Mouse (Mus musculus): ENCODE data around the gene Eef2k. TPM values are rescaled to one million over a fixed set of nuclear protein-coding genes. Genes with fewer than 3 reads are reported as not detected.
"Not testable (repeated sequence)": the region's sequence is repeated elsewhere in the genome, so short reads cannot be mapped to it uniquely, and the experiment has no call there.

The Eef2k gene
- polyA plus RNA-seq, 1 experiment from 2014 or later, result 22.2 TPM

- no peak overlapping the region for H3K4me2 ChIP-seq (replicated peaks)
- H3K36me3 ChIP-seq, result peaks cover 93% of the 10 kb centered on the region
- no peak overlapping the region for H3K27ac ChIP-seq
- H3K27me3 ChIP-seq (replicated peaks), result no peaks in the 10 kb centered on the region
- WGBS, result 92% methylated on average over 7 of the region's 7 CpGs
- no peaks in the 10 kb centered on the region for H3K9me3 ChIP-seq
- ATAC-seq (ENCODE audit: low FRiP score, low read depth), result no peak
- H3K4me1 ChIP-seq, result no peaks in the 10 kb centered on the region
- H3K4me3 ChIP-seq, result no peak overlapping the region
- H3K9ac ChIP-seq, result no peak overlapping the region
Observed at GRCm38 (mm10) chr7:120933110-120933509, 90.5 kb downstream of the Eef2k start.

- no peak overlapping the region for H3K4me3 ChIP-seq
- no peak overlapping the region for H3K27ac ChIP-seq
- peaks cover 93% of the 10 kb centered on the region for H3K36me3 ChIP-seq
- no peaks in the 10 kb centered on the region for H3K27me3 ChIP-seq (replicated peaks)
- 92% methylated on average over 5 of the region's 5 CpGs for WGBS
- H3K9ac ChIP-seq, result no peak overlapping the region
- H3K9me3 ChIP-seq, result no peaks in the 10 kb centered on the region
- no peak for ATAC-seq (ENCODE audit: low FRiP score, low read depth)
- no peaks in the 10 kb centered on the region for H3K4me1 ChIP-seq
- H3K4me2 ChIP-seq (replicated peaks), result no peak overlapping the region
Observed at GRCm38 (mm10) chr7:120933680-120934195, 91.1 kb downstream of the Eef2k start.

- Histone ChIP-seq H3K36me3 (peaks cover 93% of the 10 kb centered on the region), H3K27ac (no peak overlapping the region), H3K27me3 (replicated peaks) (no peaks in the 10 kb centered on the region), H3K4me2 (replicated peaks) (no peak overlapping the region), H3K9me3 (no peaks in the 10 kb centered on the region), H3K4me1 (no peaks in the 10 kb centered on the region), H3K4me3 (no peak overlapping the region), H3K9ac (no peak overlapping the region)
- no peak for ATAC-seq (ENCODE audit: low FRiP score, low read depth)
- 41% methylated on average over 5 of the region's 5 CpGs for WGBS
Observed at GRCm38 (mm10) chr7:120934716-120935115, 92.1 kb downstream of the Eef2k start.

DNA sequence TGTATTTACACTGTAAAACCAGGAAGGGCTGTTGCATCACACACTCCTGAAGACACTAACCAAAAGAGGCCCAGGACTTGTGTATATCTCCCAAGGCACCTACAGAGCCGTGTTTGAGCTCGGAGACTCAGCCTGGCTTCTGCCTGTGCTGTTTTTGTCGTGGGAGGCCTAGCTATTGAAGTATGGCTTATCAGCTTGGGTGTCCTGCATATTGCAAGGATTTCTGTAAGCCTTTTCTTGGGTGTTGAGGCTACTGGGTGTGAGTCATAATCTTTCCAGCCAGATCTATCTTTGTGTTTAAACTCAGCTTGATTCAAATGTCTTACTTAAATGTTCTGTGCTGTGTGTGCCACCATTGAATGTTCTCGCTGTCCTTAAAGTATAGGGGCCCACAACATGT lies 93.9 kb downstream of the Eef2k start:
- H3K9me3 ChIP-seq, result no peaks in the 10 kb centered on the region
- H3K27ac ChIP-seq, result no peak overlapping the region
- H3K36me3 ChIP-seq, result peaks cover 96% of the 10 kb centered on the region
- no peaks in the 10 kb centered on the region for H3K27me3 ChIP-seq (replicated peaks)
- 94% methylated on average over 4 of the region's 4 CpGs for WGBS
- H3K9ac ChIP-seq, result no peak overlapping the region
- no peak for ATAC-seq (ENCODE audit: low FRiP score, low read depth)
- no peak overlapping the region for H3K4me2 ChIP-seq (replicated peaks)
- H3K4me1 ChIP-seq, result no peaks in the 10 kb centered on the region
- H3K4me3 ChIP-seq, result no peak overlapping the region

- Histone ChIP-seq H3K4me2 (replicated peaks) (no peak overlapping the region), H3K4me1 (no peaks in the 10 kb centered on the region), H3K9me3 (no peaks in the 10 kb centered on the region), H3K27ac (no peak overlapping the region), H3K36me3 (peaks cover 97% of the 10 kb centered on the region), H3K27me3 (replicated peaks) (no peaks in the 10 kb centered on the region), H3K4me3 (no peak overlapping the region), H3K9ac (no peak overlapping the region)
- 95% methylated on average over 9 of the region's 9 CpGs for WGBS
- ATAC-seq (ENCODE audit: low FRiP score, low read depth), result no peak
Observed at GRCm38 (mm10) chr7:120938206-120938605, 95.6 kb downstream of the Eef2k start.

- no peaks in the 10 kb centered on the region for H3K4me1 ChIP-seq
- no peak for ATAC-seq (ENCODE audit: low FRiP score, low read depth)
- no peak overlapping the region for H3K4me3 ChIP-seq
- no peak overlapping the region for H3K4me2 ChIP-seq (replicated peaks)
- no peak overlapping the region for H3K27ac ChIP-seq
- no peaks in the 10 kb centered on the region for H3K9me3 ChIP-seq
- H3K9ac ChIP-seq, result 0 out of 2 replicates have a peak overlapping the region, but pooled peaks have one; percentile 8
- H3K36me3 ChIP-seq, result peaks cover 88% of the 10 kb centered on the region
- H3K27me3 ChIP-seq (replicated peaks), result no peaks in the 10 kb centered on the region
- WGBS, result 96% methylated on average over 12 of the region's 12 CpGs
Observed at GRCm38 (mm10) chr7:120940343-120940742, 97.7 kb downstream of the Eef2k start.

DNA sequence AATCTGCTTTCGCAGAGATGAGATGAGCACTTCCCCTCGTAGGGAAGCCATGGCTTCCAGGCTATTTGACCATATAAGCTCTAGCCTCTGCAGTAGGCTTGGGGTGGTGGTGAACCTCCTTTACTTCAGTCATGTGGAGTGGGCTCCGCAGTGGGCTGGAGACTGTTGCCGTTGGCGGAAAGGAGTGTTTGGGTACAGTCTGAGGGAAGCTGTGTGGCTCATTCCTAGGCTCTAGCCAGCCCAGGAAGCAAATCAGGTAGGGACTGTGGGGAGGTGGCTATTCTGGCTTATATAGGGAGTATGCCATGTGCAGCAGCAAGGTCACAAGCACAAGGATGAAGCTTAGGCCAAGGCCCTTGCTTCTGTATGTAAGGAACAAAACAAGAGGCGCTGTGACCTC lies 98.6 kb downstream of the Eef2k start:
- Histone ChIP-seq H3K9me3 (no peaks in the 10 kb centered on the region), H3K4me3 (no peak overlapping the region), H3K4me1 (no peaks in the 10 kb centered on the region), H3K27me3 (replicated peaks) (no peaks in the 10 kb centered on the region), H3K4me2 (replicated peaks) (no peak overlapping the region), H3K27ac (no peak overlapping the region), H3K36me3 (peaks cover 85% of the 10 kb centered on the region), H3K9ac (no peak overlapping the region)
- no peak for ATAC-seq (ENCODE audit: low FRiP score, low read depth)
- WGBS, result 95% methylated on average over 6 of the region's 6 CpGs

DNA sequence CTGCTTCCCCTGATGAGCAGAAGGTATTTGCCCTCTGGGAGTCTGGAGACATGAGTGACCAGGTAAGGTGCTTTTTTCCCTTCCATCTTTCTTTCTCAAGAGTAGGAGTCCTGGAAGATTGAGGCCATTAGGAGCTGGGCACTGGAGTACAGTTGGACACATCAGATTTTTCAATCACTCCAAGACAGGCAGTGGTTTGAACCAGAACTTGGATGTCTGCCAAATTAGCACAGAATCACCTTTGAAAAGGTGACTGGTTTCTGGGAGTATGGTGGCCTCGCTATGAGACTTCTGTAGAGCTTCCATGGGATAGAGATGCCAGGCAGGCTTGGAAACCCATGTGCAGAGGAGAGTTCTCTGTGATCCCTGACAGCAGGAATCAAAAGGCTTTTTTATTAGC lies 99.9 kb downstream of the Eef2k start:
- WGBS, result 87% methylated on average over 1 of the region's 1 CpGs
- peaks cover 77% of the 10 kb centered on the region for H3K36me3 ChIP-seq
- no peaks in the 10 kb centered on the region for H3K9me3 ChIP-seq
- no peaks in the 10 kb centered on the region for H3K4me1 ChIP-seq
- H3K27me3 ChIP-seq (replicated peaks), result no peaks in the 10 kb centered on the region
- H3K27ac ChIP-seq, result no peak overlapping the region
- no peak overlapping the region for H3K4me2 ChIP-seq (replicated peaks)
- no peak overlapping the region for H3K4me3 ChIP-seq
- no peak overlapping the region for H3K9ac ChIP-seq
- no peak for ATAC-seq (ENCODE audit: low FRiP score, low read depth)

DNA sequence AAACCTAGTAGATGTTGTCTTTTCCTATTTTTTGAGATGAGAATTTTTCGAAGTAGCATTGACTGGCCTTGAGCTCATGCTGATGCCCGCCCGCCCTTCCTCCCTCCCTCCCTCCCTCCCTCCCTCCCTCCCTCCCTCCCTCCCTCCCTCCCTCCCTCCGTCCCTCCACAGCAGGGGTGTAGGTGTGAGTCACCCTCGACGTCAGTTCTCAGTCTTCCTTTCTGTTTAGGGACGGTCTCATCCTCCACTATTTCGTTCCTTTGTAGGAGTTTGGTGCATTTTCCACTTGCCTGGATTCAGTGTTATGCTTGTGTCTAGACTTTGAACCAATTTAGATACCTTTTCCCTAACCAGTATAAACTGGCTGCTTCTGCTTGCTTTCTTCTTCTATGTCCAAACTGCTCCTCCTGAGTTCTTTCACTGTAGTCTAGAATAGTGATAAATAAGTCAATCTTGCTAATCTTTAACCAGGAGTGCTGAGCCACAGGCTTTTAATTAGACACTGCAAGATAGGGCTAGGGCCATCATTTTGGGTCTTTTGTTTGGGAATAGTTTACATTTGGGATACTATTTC lies 101.4 kb downstream of the Eef2k start:
- 58% methylated on average over 7 of the region's 8 CpGs for WGBS
- peaks cover 73% of the 10 kb centered on the region for H3K36me3 ChIP-seq

GRCm38 (mm10) chr7:120953591-120953990 lies 111.0 kb downstream of the Eef2k start:
- 87% methylated on average over 7 of the region's 7 CpGs for WGBS
- not testable (repeated sequence) for H3K4me2 ChIP-seq (replicated peaks); ATAC-seq (ENCODE audit: low FRiP score, low read depth); H3K9ac ChIP-seq; H3K4me3 ChIP-seq; H3K27ac ChIP-seq; H3K4me1 ChIP-seq; H3K27me3 ChIP-seq (replicated peaks); H3K9me3 ChIP-seq
- peaks cover 38% of the 10 kb centered on the region for H3K36me3 ChIP-seq

More for the DNA sequence above, 101.4 kb downstream of the Eef2k start:
- Histone ChIP-seq H3K9me3 (no peaks in the 10 kb centered on the region), H3K27ac (no peak overlapping the region), H3K4me2 (replicated peaks) (no peak overlapping the region), H3K4me1 (no peaks in the 10 kb centered on the region), H3K9ac (no peak overlapping the region), H3K27me3 (replicated peaks) (no peaks in the 10 kb centered on the region), H3K4me3 (no peak overlapping the region)
- ATAC-seq (ENCODE audit: low FRiP score, low read depth), result no peak

Other genes starting within 250 kb of the Eef2k start
- 176 and 181 TPM in 2 replicates for gene Uqcrc2, start 207.7 kb upstream of the Eef2k start, polyA plus RNA-seq (2016; fragmentation: Nextera tagmentation; extraction: Ambion mirVana)
- gene Pdzd9, start 172.5 kb upstream of the Eef2k start, polyA plus RNA-seq (2016; fragmentation: Nextera tagmentation; extraction: Ambion mirVana), result 0.22 and 0.46 TPM in 2 replicates
- gene Mosmo, start 165.2 kb upstream of the Eef2k start, polyA plus RNA-seq (2016; fragmentation: Nextera tagmentation; extraction: Ambion mirVana), result 14.8 and 16.6 TPM in 2 replicates
- gene Vwa3a, start 103.5 kb upstream of the Eef2k start, polyA plus RNA-seq (2016; fragmentation: Nextera tagmentation; extraction: Ambion mirVana), result 0.28 and 0.50 TPM in 2 replicates
- not detected in 2 replicates for gene Gm5737, start 30.5 kb upstream of the Eef2k start, polyA plus RNA-seq (2016; fragmentation: Nextera tagmentation; extraction: Ambion mirVana)
- 26.6 and 28.0 TPM in 2 replicates for gene Polr3e, start 74.9 kb downstream of the Eef2k start, polyA plus RNA-seq (2016; fragmentation: Nextera tagmentation; extraction: Ambion mirVana)
- gene Cdr2, start 139.5 kb downstream of the Eef2k start, polyA plus RNA-seq (2016; fragmentation: Nextera tagmentation; extraction: Ambion mirVana), result 17.0 and 18.8 TPM in 2 replicates
- gene Mfsd13b, start 139.7 kb downstream of the Eef2k start, polyA plus RNA-seq (2016; fragmentation: Nextera tagmentation; extraction: Ambion mirVana), result 0.20 TPM in 1 of 2 replicates, not detected in the other
- 219 and 227 TPM in 2 replicates for gene Mettl9, start 191.6 kb downstream of the Eef2k start, polyA plus RNA-seq (2016; fragmentation: Nextera tagmentation; extraction: Ambion mirVana)
- 0.79 and 1.2 TPM in 2 replicates for gene Igsf6, start 231.7 kb downstream of the Eef2k start, polyA plus RNA-seq (2016; fragmentation: Nextera tagmentation; extraction: Ambion mirVana)
- gene Otoa, start 238.8 kb downstream of the Eef2k start, polyA plus RNA-seq (2016; fragmentation: Nextera tagmentation; extraction: Ambion mirVana), result 0.18 and 0.22 TPM in 2 replicates